Mouse (Mus musculus): ENCODE measurements at regions not wholly inside any gene's neighbourhood (a gene's known extent, or its start where the extent isn't known, plus 50 kb on each side); places are given as distances from the start of the nearest gene placed in this dataset.
A peak's percentile ranks its signal among the peaks of the same experiment; 100 is the strongest.

DNA sequence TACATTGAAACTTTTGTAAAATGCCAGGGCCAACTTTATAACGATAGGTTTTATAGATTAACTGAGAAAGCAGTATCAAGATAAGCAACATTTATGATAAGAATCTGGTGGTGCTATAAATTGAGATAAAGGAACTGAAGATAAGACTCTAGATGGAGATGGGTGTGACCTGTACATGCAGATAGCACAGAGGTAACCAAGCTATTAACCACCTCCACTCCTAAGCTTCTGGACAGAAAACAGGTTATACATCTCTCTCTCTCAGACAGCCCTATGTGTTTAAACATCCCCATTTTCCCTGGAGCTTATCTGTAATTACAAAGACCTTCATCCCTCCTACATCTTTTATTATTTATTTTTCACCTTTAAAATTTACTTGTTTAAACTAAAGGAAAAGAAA lies 590.5 kb upstream of the Nrg3 start:
- DNase-seq (ENCODE audit: low spot score), result no peak

DNA sequence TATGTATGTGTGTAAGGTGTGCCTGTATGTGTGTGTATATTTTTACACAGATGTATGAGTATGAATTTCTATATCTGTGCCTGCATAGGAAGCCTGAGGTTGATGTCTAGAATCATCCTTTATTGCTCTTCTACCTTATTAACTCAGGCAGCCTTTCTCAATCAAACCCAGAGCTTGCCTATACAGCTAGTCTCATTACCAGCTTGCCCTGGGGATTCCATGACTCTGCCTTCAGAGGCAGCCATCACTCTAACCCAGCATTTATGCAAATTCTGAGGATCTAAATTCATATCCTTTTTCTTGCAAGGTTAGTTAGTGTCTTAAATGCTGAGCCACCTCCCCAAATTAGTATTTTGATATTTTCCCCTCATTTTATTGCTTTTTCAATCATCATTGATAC lies 569.0 kb upstream of the Nrg3 start:
- DNase-seq (ENCODE audit: low spot score), result no peak

DNA sequence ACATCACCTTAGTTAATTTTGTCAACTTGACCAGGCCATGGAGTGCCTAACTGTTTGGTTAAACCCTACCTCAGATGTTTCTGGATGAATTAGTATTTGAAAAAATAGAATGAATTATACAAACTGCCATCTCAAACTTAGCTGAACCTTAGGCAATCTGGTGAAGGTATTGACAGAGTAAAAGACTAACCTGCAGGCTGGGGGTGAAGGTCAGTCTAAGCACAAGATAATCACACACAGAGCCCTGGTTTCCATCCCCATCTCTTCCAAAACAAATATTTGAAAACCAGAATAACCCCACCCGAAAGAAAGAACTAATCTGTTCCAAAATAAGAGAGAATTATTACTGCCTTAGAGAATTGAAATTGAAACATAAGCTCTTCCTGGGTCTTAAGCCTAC lies 563.3 kb upstream of the Nrg3 start:
- DNase-seq (ENCODE audit: low spot score), result no peak

DNA sequence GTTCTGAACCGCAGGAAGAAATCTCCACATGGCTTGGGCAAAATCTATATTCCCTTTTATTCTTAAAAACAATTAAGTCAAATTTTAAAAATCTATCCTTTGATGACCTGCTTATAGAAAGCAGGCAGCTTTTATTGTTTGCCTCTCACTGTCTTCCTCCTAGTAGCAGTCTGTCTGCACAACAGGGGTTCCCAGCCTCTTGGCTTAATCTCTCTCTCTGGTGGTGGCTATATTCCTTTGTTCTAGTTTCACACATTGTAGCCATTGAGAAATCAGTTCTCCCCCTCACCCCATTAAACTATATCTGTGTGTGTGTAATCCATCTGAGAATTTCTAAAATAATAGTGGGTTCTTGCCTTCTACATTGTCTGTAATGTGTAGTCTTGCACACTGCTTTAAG lies 542.4 kb upstream of the Nrg3 start:
- DNase-seq (ENCODE audit: low spot score), result peak; percentile 63

DNA sequence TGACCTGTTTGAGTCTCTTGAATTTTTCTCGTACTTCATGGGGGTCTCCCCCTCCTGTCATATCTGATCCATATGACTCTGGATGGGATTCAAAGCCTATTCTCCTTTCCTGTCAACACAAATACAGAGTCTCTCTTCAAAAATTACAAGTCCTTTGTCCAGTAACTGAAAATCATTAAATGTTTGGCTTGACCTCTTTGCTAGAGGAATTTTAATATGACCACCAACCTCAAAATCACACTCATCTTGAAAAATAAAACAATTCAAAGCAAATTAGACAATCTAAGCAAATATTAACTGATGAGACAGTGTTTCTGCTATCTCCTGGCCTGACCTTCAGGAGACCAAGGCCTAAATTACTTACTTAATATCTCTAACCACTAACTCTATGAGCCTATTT lies 541.8 kb upstream of the Nrg3 start:
- peak; percentile 67 for DNase-seq (ENCODE audit: low spot score)

DNA sequence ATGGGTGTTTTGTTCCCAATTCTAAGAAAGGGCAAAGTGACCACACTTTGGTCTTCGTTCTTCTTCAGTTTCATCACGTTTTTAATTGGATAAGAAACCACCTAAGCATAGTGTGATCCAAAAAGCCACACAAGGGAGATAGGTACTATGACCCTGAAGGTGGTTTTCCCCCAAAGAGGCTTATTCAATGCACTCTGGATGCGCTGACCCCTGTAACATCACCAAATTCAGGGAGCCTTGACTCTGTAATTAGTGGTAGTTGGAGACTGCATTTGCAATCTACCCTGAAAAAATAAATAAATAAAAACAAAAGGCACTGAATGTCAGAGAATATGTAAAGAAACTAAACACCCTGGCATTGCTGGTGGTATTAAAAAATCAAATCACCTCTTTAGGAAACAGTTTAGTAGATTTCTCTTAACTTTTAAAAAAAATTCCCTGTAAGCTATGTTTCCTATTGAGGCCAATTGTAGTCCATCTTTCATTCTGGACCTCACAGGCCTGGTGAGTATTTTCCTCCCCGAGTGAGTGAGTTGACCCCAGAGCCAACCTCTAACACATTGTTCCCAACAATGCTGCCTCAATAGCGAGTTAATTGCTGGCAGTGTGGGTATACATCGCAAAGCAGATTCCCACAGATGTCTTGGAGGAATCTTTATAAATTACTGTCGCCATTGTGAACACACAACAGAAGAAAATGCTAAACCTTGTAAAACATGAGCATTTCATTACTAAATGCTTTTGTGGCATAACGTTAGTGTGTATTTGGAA lies 537.1 kb upstream of the Nrg3 start:
- DNase-seq (ENCODE audit: low spot score), result peak; percentile 81

Measured in retina, embryonic 14.5 days (tissue).